22 mouse cellular contexts compared by ENCODE assay signal in genomic region chr13:54568380-54568779, GRCm38 (mm10). TPM values are rescaled to one million over a fixed set of nuclear protein-coding genes. Genes with fewer than 3 reads are reported as not detected.
A peak's percentile ranks its signal among the peaks of the same experiment; 100 is the strongest.
DNase-seq lines count a peak whose midpoint lies in the region; ATAC-seq and TF ChIP-seq lines count a peak whose summit lies in the region.
"Had no signal": no experiment of that assay in that cellular context is flagged by ENCODE, and none has a peak within 500 bp of the region (broad histone marks: within the 10 kb centered on the region; RNA-seq: fewer than 3 reads in every experiment).

No protein-coding gene starts in this region.

- DNase-seq in kidney, adult 9 months, result peak; percentile 84
- DNase-seq in WW6 (ENCODE audit: low read depth, low spot score), result peak; percentile 40
- DNase-seq in embryo, embryonic 10.5 days (ENCODE audit: low spot score), result no peak
- no peak for DNase-seq in right cerebral cortex, postnatal 4 days
- DNase-seq: adrenal gland, postnatal 25 days; cerebellum, adult 11-12 months; cerebellum, postnatal 25 days; heart, adult 11 months; heart, postnatal 4 days; lung, adult 2 months; right cerebral cortex, postnatal 25 days had no signal

- H3K27ac ChIP-seq in kidney, embryonic 14.5 days (ENCODE audit: low read depth, low read length), result no peak overlapping the region
- H3K27ac ChIP-seq: embryonic facial prominence, embryonic 15.5 days; forebrain, embryonic 10.5 days; hindbrain, embryonic 15.5 days; limb, embryonic 15.5 days; neural tube, embryonic 15.5 days had no signal

- no peaks in the 10 kb centered on the region for H3K9me3 ChIP-seq in kidney, embryonic 14.5 days (ENCODE audit: control insufficient read depth, low read length)
- H3K9me3 ChIP-seq in E14TG2a.4 (ENCODE audit: low read length), result no peaks in the 10 kb centered on the region
- H3K9me3 ChIP-seq: embryonic facial prominence, embryonic 15.5 days; forebrain, embryonic 10.5 days; hindbrain, embryonic 15.5 days; limb, embryonic 15.5 days; neural tube, embryonic 15.5 days had no signal

- H3K4me3 ChIP-seq in kidney, embryonic 14.5 days (ENCODE audit: low read length), result no peak overlapping the region
- peak overlapping the region; percentile 49 for H3K4me3 ChIP-seq in E14TG2a.4 (replicated peaks; ENCODE audit: low read length)
- H3K4me3 ChIP-seq: embryonic facial prominence, embryonic 15.5 days; forebrain, embryonic 10.5 days; hindbrain, embryonic 15.5 days; limb, embryonic 15.5 days; neural tube, embryonic 15.5 days had no signal

- H3K4me2 ChIP-seq in kidney, embryonic 14.5 days (replicated peaks; ENCODE audit: low read depth, low read length), result no peak overlapping the region
- H3K4me2 ChIP-seq: embryonic facial prominence, embryonic 15.5 days; hindbrain, embryonic 15.5 days; limb, embryonic 15.5 days; neural tube, embryonic 15.5 days had no signal

- no peak overlapping the region for H3K9ac ChIP-seq in kidney, embryonic 14.5 days (ENCODE audit: low read depth, low read length)
- H3K9ac ChIP-seq: embryonic facial prominence, embryonic 15.5 days; hindbrain, embryonic 15.5 days; limb, embryonic 15.5 days; neural tube, embryonic 15.5 days had no signal

- no peak for ATAC-seq in kidney, embryonic 14.5 days (ENCODE audit: low FRiP score, low TSS enrichment)
- peak; percentile 47 for ATAC-seq in megakaryocyte progenitor cell, adult 5-6 weeks (replicated peaks; ENCODE audit: poor library complexity)
- ATAC-seq: intestine, embryonic 16.5 days; midbrain, embryonic 16.5 days had no signal

- H3K27me3 ChIP-seq in kidney, embryonic 14.5 days (ENCODE audit: control insufficient read depth, insufficient read depth, low read length), result no peaks in the 10 kb centered on the region
- peaks cover under 1% of the 10 kb centered on the region; the same call in 1 of the 2 replicates for H3K27me3 ChIP-seq in E14TG2a.4 (ENCODE audit: insufficient read depth, low read length)
- H3K27me3 ChIP-seq: CH12.LX; embryonic facial prominence, embryonic 15.5 days; limb, embryonic 15.5 days; neural tube, embryonic 15.5 days had no signal

- no peak for TF ChIP-seq CTCF in E14TG2a.4 (conservative IDR thresholded peaks at IDR 0.05; ENCODE audit: low read length)

- WGBS in kidney, embryonic 14.5 days, result 44% methylated on average over 5 of the region's 5 CpGs

- H3K36me3 ChIP-seq in kidney, embryonic 14.5 days (ENCODE audit: control insufficient read depth, insufficient read depth, low read length), result peaks cover 3% of the 10 kb centered on the region; the same call in 1 of the 2 replicates
- peaks cover 5% of the 10 kb centered on the region; the same call in 1 of the 2 replicates for H3K36me3 ChIP-seq in E14TG2a.4 (ENCODE audit: insufficient read depth, low read length)
- H3K36me3 ChIP-seq: embryonic facial prominence, embryonic 15.5 days; hindbrain, embryonic 15.5 days; neural tube, embryonic 15.5 days had no signal

- peaks cover 10% of the 10 kb centered on the region for H3K4me1 ChIP-seq in kidney, embryonic 14.5 days (ENCODE audit: control insufficient read depth, insufficient read depth, low read length)
- H3K4me1 ChIP-seq in E14TG2a.4 (replicated peaks; ENCODE audit: low read depth, low read length), result peaks cover 65% of the 10 kb centered on the region

RNA-seq across cellular contexts. Expression of gene 4833439L19Rik, which starts 3.1 kb away (rescaled TPM):
- 96.7 and 158 TPM in 2 replicates for polyA plus RNA-seq in kidney, embryonic 14.5 days (2014; fragmentation: Nextera tagmentation; extraction: Ambion mirVana)
- total RNA-seq in megakaryocyte progenitor cell, adult 5-6 weeks (2015), result 56.2 and 56.5 TPM in 2 replicates
- total RNA-seq in megakaryocyte progenitor cell, adult 5-6 weeks (2017), result 30.0 and 37.5 TPM in 2 replicates

RNA-seq across cellular contexts. Expression of gene Arl10, which starts 6.4 kb away (rescaled TPM):
- 29.7 and 33.5 TPM in 2 replicates for polyA plus RNA-seq in kidney, embryonic 14.5 days (2014; fragmentation: Nextera tagmentation; extraction: Ambion mirVana)
- total RNA-seq in megakaryocyte progenitor cell, adult 5-6 weeks (2015), result 9.7 and 15.7 TPM in 2 replicates
- 9.5 and 14.0 TPM in 2 replicates for total RNA-seq in megakaryocyte progenitor cell, adult 5-6 weeks (2017)

RNA-seq across cellular contexts. Expression of gene Nop16, which starts 21.5 kb away (rescaled TPM):
- 78.6 and 88.6 TPM in 2 replicates for polyA plus RNA-seq in kidney, embryonic 14.5 days (2014; fragmentation: Nextera tagmentation; extraction: Ambion mirVana)
- 54.2 and 59.3 TPM in 2 replicates for total RNA-seq in megakaryocyte progenitor cell, adult 5-6 weeks (2015)
- 69.7 and 104 TPM in 2 replicates for total RNA-seq in megakaryocyte progenitor cell, adult 5-6 weeks (2017)

RNA-seq across cellular contexts. Expression of gene Higd2a, which starts 21.6 kb away (rescaled TPM):
- polyA plus RNA-seq in kidney, embryonic 14.5 days (2014; fragmentation: Nextera tagmentation; extraction: Ambion mirVana), result 203 and 224 TPM in 2 replicates
- total RNA-seq in megakaryocyte progenitor cell, adult 5-6 weeks (2015), result 101 and 120 TPM in 2 replicates
- total RNA-seq in megakaryocyte progenitor cell, adult 5-6 weeks (2017), result 51.6 and 87.6 TPM in 2 replicates

RNA-seq across cellular contexts. Expression of gene Cltb, which starts 42.8 kb away (rescaled TPM):
- polyA plus RNA-seq in kidney, embryonic 14.5 days (2014; fragmentation: Nextera tagmentation; extraction: Ambion mirVana), result 36.3 TPM in 2 replicates
- 4.2 and 6.1 TPM in 2 replicates for total RNA-seq in megakaryocyte progenitor cell, adult 5-6 weeks (2015)
- total RNA-seq in megakaryocyte progenitor cell, adult 5-6 weeks (2017), result 11.0 and 13.1 TPM in 2 replicates

Comparison
In these comparisons a context has a peak if more than half of its experiments do, and no peak if none do; other contexts are left out.
1. DNase-seq: peak in kidney, adult 9 months (single experiment) and WW6 (single experiment); none in embryo, embryonic 10.5 days (single experiment) and right cerebral cortex, postnatal 4 days (single experiment).